Mouse (Mus musculus): ENCODE measurements at regions not wholly inside any gene's neighbourhood (a gene's known extent, or its start where the extent isn't known, plus 50 kb on each side); places are given as distances from the start of the nearest gene placed in this dataset.

DNA sequence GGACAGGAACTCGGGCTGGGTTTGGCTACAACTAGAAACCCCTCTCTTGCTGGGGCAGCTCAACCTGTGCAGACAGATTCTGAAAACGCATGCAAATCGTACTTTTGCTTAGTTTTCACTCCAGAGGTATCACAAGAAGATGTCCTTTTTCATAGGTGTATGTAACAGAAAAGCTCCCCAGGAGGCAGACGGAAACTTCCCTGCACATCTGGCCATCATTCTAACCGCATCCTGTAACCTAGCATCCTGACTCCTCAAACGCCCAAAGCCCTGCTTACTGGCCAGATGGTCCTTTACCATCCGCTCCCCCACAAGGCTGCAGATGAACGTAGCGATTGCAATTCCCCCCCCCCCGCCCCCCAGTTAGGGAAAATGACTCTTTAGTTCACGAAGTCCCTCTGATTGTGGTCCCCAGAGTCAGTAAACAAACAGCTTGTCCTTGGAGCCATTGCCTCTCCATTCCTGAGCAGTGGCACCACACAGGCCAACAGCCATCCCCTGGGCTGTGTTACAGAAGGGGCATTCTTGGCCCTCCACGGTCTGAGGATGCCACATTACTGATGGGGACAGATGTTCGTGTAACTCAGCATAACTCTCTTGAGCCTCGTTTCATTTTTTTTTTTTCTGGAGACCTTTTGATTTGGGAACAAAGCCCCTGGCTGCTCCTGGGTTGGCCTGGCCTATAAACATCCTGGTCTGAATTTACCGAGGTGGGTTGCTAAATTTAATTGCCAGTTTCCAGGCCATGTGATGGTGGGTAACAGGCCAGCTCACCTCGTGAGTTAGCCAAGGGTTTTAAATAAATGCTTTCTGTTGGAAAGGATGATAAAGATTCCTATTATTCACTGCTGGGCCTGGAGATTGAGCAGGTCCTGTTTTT lies 149.6 kb upstream of the Rreb1 start:
- no peaks in the 10 kb centered on the region for H3K4me1 ChIP-seq (ENCODE audit: control insufficient read depth, insufficient read depth, low read length)
- H3K4me3 ChIP-seq (ENCODE audit: control insufficient read depth, low read depth, low read length), result no peak overlapping the region
- H3K27ac ChIP-seq (ENCODE audit: control insufficient read depth, insufficient read depth, low read depth, low read length), result no peak overlapping the region
- TF ChIP-seq CTCF (IDR thresholded peaks at IDR 0.05; ENCODE audit: control insufficient read depth, insufficient read depth, insufficient replicate concordance, low read depth, low read length), result no peak
- no peak for TF ChIP-seq POLR2A (IDR thresholded peaks at IDR 0.05; ENCODE audit: control insufficient read depth, low read depth, low read length)
- no peaks in the 10 kb centered on the region for H3K36me3 ChIP-seq (ENCODE audit: control insufficient read depth, insufficient read depth, low read length)
- no peaks in the 10 kb centered on the region for H3K27me3 ChIP-seq (ENCODE audit: control insufficient read depth, insufficient read depth, low read length)

DNA sequence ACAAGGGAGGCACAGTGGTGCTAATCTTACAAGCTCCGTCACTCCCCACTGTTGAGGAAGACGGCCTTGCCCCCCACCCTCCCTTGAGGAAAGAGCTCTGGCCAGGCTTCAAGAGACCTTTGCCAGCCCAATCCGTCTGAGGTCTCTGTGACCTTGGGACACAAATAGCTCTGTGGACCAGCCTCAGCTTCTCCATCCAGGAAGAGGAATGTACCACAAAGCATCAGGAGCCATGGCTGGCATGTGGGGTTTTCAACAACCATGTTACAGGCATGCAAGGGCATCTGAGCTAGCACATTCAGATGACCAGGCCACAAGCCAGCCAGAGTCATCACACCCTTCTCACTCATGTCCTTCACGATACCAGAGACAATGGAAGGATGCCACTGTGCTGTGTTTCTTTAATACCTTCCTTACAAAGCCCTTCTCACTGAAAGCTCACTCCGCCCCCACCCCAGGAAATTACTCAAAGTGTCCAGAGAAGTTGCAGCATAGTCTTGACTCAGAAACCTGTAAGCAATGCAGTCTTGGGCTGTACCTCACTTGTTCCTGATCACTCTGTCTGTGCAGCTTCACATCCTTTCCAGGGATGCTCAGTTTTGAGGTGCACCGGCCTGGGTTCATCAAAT lies 148.8 kb upstream of the Rreb1 start:
- no peaks in the 10 kb centered on the region for H3K4me1 ChIP-seq (ENCODE audit: control insufficient read depth, insufficient read depth, low read length)
- no peaks in the 10 kb centered on the region for H3K27me3 ChIP-seq (ENCODE audit: control insufficient read depth, insufficient read depth, low read length)
- H3K27ac ChIP-seq (ENCODE audit: control insufficient read depth, insufficient read depth, low read depth, low read length), result no peak overlapping the region
- H3K36me3 ChIP-seq (ENCODE audit: control insufficient read depth, insufficient read depth, low read length), result no peaks in the 10 kb centered on the region
- no peak overlapping the region for H3K4me3 ChIP-seq (ENCODE audit: control insufficient read depth, low read depth, low read length)
- TF ChIP-seq POLR2A (IDR thresholded peaks at IDR 0.05; ENCODE audit: control insufficient read depth, low read depth, low read length), result no peak
- no peak for TF ChIP-seq CTCF (IDR thresholded peaks at IDR 0.05; ENCODE audit: control insufficient read depth, insufficient read depth, insufficient replicate concordance, low read depth, low read length)

DNA sequence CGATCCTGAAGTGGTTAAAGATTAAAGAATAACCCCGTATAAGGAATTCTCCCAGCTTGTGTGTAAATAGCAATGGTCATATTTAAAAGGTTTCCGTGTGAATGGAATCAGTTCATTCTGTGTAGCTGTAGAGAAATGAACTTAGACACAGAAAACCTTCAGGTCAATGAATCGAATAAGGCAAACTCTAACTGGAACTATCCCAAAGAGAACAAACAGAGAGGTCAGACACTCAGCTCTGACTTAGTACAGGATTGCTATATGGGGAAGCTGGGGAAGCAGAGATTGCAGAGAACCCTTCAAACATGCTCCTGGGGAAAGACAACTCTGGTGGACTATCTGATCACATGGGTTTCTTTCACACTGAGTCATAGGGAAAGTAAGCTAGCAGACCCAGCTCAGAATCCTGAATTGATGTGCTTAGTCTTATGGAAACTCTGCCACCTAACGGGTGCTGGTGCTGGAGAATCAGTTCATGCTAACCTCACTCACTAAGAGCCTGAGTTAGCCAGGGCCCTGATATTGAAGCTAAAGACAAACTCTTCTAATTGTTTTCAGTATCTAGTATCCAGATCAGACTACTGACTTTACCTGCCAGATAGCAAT lies 145.3 kb upstream of the Rreb1 start:
- Histone ChIP-seq H3K4me3 (ENCODE audit: control insufficient read depth, low read depth, low read length) (no peak overlapping the region), H3K4me1 (ENCODE audit: control insufficient read depth, insufficient read depth, low read length) (no peaks in the 10 kb centered on the region), H3K27ac (ENCODE audit: control insufficient read depth, insufficient read depth, low read depth, low read length) (no peak overlapping the region), H3K36me3 (ENCODE audit: control insufficient read depth, insufficient read depth, low read length) (no peaks in the 10 kb centered on the region), H3K27me3 (ENCODE audit: control insufficient read depth, insufficient read depth, low read length) (no peaks in the 10 kb centered on the region)
- TF ChIP-seq CTCF (IDR thresholded peaks at IDR 0.05; ENCODE audit: control insufficient read depth, insufficient read depth, insufficient replicate concordance, low read depth, low read length) (no peak), POLR2A (IDR thresholded peaks at IDR 0.05; ENCODE audit: control insufficient read depth, low read depth, low read length) (no peak)

DNA sequence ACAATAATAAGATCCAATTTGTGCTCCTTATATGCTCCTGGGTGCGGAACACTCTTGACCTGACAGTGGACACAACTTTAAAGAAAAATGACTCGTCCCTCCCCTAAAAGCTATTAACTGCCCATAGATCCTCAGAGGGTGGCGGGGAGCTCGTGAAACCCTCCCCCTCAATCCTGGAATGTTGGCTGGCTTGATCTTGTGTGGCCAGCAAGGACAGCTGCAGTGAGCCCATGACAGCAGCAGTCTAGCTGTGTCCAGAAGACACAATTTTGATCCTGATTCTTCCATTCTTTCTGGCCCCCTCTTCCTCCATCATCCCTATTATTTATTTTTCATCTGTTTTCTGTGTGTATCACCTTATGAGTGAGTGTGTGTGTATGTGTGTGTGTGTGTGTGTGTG lies 141.8 kb upstream of the Rreb1 start:
- Histone ChIP-seq H3K27me3 (ENCODE audit: control insufficient read depth, insufficient read depth, low read length) (no peaks in the 10 kb centered on the region), H3K4me1 (ENCODE audit: control insufficient read depth, insufficient read depth, low read length) (no peaks in the 10 kb centered on the region), H3K36me3 (ENCODE audit: control insufficient read depth, insufficient read depth, low read length) (no peaks in the 10 kb centered on the region), H3K4me3 (ENCODE audit: control insufficient read depth, low read depth, low read length) (no peak overlapping the region), H3K27ac (ENCODE audit: control insufficient read depth, insufficient read depth, low read depth, low read length) (no peak overlapping the region)
- TF ChIP-seq CTCF (IDR thresholded peaks at IDR 0.05; ENCODE audit: control insufficient read depth, insufficient read depth, insufficient replicate concordance, low read depth, low read length) (no peak), POLR2A (IDR thresholded peaks at IDR 0.05; ENCODE audit: control insufficient read depth, low read depth, low read length) (no peak)

GRCm38 (mm10) chr13:37637151-37637550 lies 141.0 kb upstream of the Rreb1 start:
- H3K27ac ChIP-seq (ENCODE audit: control insufficient read depth, insufficient read depth, low read depth, low read length), result no peak overlapping the region
- no peak overlapping the region for H3K4me3 ChIP-seq (ENCODE audit: control insufficient read depth, low read depth, low read length)
- no peaks in the 10 kb centered on the region for H3K36me3 ChIP-seq (ENCODE audit: control insufficient read depth, insufficient read depth, low read length)
- no peaks in the 10 kb centered on the region for H3K4me1 ChIP-seq (ENCODE audit: control insufficient read depth, insufficient read depth, low read length)
- no peak for TF ChIP-seq CTCF (IDR thresholded peaks at IDR 0.05; ENCODE audit: control insufficient read depth, insufficient read depth, insufficient replicate concordance, low read depth, low read length)
- TF ChIP-seq POLR2A (IDR thresholded peaks at IDR 0.05; ENCODE audit: control insufficient read depth, low read depth, low read length), result no peak
- no peaks in the 10 kb centered on the region for H3K27me3 ChIP-seq (ENCODE audit: control insufficient read depth, insufficient read depth, low read length)

- TF ChIP-seq POLR2A (IDR thresholded peaks at IDR 0.05; ENCODE audit: control insufficient read depth, low read depth, low read length), result no peak
- no peak for TF ChIP-seq CTCF (IDR thresholded peaks at IDR 0.05; ENCODE audit: control insufficient read depth, insufficient read depth, insufficient replicate concordance, low read depth, low read length)
- Histone ChIP-seq H3K4me3 (ENCODE audit: control insufficient read depth, low read depth, low read length) (no peak overlapping the region), H3K36me3 (ENCODE audit: control insufficient read depth, insufficient read depth, low read length) (no peaks in the 10 kb centered on the region), H3K27me3 (ENCODE audit: control insufficient read depth, insufficient read depth, low read length) (no peaks in the 10 kb centered on the region), H3K27ac (ENCODE audit: control insufficient read depth, insufficient read depth, low read depth, low read length) (no peak overlapping the region), H3K4me1 (ENCODE audit: control insufficient read depth, insufficient read depth, low read length) (no peaks in the 10 kb centered on the region)
These were observed 140.1 kb upstream of the Rreb1 start for GRCm38 (mm10) chr13:37638071-37638511.

DNA sequence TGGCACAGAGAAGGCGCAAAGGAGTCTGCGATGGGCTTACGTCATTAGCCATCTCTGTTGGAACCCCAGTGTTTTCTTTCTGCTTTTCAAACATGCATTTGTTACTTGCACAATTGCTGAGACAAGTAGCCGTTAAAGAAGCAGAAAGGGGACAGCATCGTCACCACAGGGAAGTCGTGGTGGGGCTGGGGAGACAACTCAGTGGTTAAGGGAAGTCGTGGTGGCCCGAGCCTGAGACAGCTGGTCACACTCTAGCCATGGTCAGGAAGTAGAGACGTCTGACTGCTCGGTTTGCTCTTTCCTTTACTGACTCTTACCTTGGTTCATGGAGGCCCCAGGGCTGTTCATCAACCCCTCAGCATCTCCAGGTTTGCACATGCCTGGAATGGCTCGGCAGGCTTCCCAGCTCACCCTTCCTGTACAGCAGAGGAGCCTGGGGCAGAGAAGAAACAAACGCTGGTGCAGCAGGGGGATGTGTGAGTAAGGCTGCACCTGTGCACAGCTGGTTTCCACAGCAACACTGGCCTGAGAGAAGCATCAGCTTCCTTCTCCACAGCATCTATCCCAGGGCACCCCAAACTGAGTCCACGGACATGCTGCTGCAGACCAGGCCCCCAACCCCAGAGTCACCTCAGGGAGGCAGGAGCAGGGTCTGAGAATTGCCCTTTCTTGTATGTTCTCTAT lies 135.6 kb upstream of the Rreb1 start:
- H3K27me3 ChIP-seq (ENCODE audit: control insufficient read depth, insufficient read depth, low read length), result no peaks in the 10 kb centered on the region
- TF ChIP-seq CTCF (IDR thresholded peaks at IDR 0.05; ENCODE audit: control insufficient read depth, insufficient read depth, insufficient replicate concordance, low read depth, low read length) (no peak), POLR2A (IDR thresholded peaks at IDR 0.05; ENCODE audit: control insufficient read depth, low read depth, low read length) (no peak)
- no peaks in the 10 kb centered on the region for H3K4me1 ChIP-seq (ENCODE audit: control insufficient read depth, insufficient read depth, low read length)
- no peaks in the 10 kb centered on the region for H3K36me3 ChIP-seq (ENCODE audit: control insufficient read depth, insufficient read depth, low read length)
- no peak overlapping the region for H3K27ac ChIP-seq (ENCODE audit: control insufficient read depth, insufficient read depth, low read depth, low read length)
- H3K4me3 ChIP-seq (ENCODE audit: control insufficient read depth, low read depth, low read length), result no peak overlapping the region

Measured in testis, adult 2 months (tissue).